Mouse (Mus musculus) R1 (cell line): Measurements from ENCODE around the gene Galnt10.
"Not testable (repeated sequence)": the region's sequence is repeated elsewhere in the genome, so short reads cannot be mapped to it uniquely, and the experiment has no call there.

Source experiments
- DNase-seq: peaks from one replicate; pipeline ENCODE4 v3.0.0-alpha.2; 2018; ENCODE audit warnings: low read depth, low spot score

Galnt10 gene

GRCm38 (mm10) chr11:57787913-57788312, 142.7 kb downstream of the Galnt10 start:
- peak; percentile 83 for DNase-seq

GRCm38 (mm10) chr11:57790866-57791535, 145.8 kb downstream of the Galnt10 start:
- DNase-seq = peak; percentile 77

- DNase-seq = no peak
Observed at GRCm38 (mm10) chr11:57795086-57795485, 149.8 kb downstream of the Galnt10 start.

GRCm38 (mm10) chr11:57797828-57798227, 152.6 kb downstream of the Galnt10 start:
- DNase-seq = peak; percentile 86

GRCm38 (mm10) chr11:57799456-57799855, 154.2 kb downstream of the Galnt10 start:
- no peak for DNase-seq

- DNase-seq = no peak
Observed at GRCm38 (mm10) chr11:57800266-57800951, 155.2 kb downstream of the Galnt10 start.

- DNase-seq = peak; percentile 96
Observed at GRCm38 (mm10) chr11:57800971-57801765, 155.9 kb downstream of the Galnt10 start, which contains the start of gene Sap30l. TSS of gene Sap30l (plus strand) at chr11:57801637.

GRCm38 (mm10) chr11:57801766-57802510, 156.7 kb downstream of the Galnt10 start:
- peak; percentile 50 for DNase-seq

GRCm38 (mm10) chr11:57802511-57802870, 157.2 kb downstream of the Galnt10 start:
- peak; percentile 47 for DNase-seq

- no peak for DNase-seq
Observed at GRCm38 (mm10) chr11:57805047-57805446, 159.8 kb downstream of the Galnt10 start.

GRCm38 (mm10) chr11:57809017-57809731, 163.9 kb downstream of the Galnt10 start:
- DNase-seq = no peak

GRCm38 (mm10) chr11:57809732-57810098, 164.5 kb downstream of the Galnt10 start:
- no peak for DNase-seq

GRCm38 (mm10) chr11:57811006-57811405, 165.8 kb downstream of the Galnt10 start:
- no peak for DNase-seq

GRCm38 (mm10) chr11:57812212-57812611, 167.0 kb downstream of the Galnt10 start:
- no peak for DNase-seq

- peak; percentile 76 for DNase-seq
Observed at GRCm38 (mm10) chr11:57813641-57814040, 168.4 kb downstream of the Galnt10 start.

- peak; percentile 64 for DNase-seq
Observed at GRCm38 (mm10) chr11:57818189-57818588, 172.9 kb downstream of the Galnt10 start.

- DNase-seq = peak; percentile 83
Observed at GRCm38 (mm10) chr11:57819999-57820581, 174.8 kb downstream of the Galnt10 start.

- not testable (repeated sequence) for DNase-seq
Observed at GRCm38 (mm10) chr11:57823159-57823558, 177.9 kb downstream of the Galnt10 start.

- DNase-seq = no peak
Observed at GRCm38 (mm10) chr11:57823714-57824113, 178.5 kb downstream of the Galnt10 start.

GRCm38 (mm10) chr11:57825234-57825633, 180.0 kb downstream of the Galnt10 start:
- peak; percentile 66 for DNase-seq
